Mouse (Mus musculus): Measurements from ENCODE around the gene Apba2. TPM values are rescaled to one million over a fixed set of nuclear protein-coding genes. Genes with fewer than 3 reads are reported as not detected.

The Apba2 gene
- polyA plus RNA-seq, 1 experiment from 2014 or later: 8.2 TPM

DNA sequence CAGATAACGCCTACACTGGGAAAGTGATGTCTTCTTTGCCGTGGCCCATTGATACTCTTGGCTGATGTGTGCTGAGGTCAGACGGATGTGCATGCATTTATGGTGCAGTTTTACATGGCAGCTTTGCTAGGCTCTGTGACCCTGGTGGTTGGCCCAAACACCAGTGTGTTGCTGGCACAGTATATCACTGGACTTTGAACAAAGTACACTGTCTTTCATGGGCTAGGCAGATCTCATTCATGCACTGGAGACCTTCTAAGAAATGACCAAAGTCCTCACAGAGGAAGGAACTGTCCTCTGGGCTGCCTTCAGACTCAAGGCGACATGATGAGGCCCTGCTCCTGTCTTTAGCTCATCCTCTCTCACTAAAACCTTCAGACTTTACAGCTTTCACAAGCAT lies 166.5 kb downstream of the Apba2 start:
- Histone ChIP-seq H3K27me3 (no peaks in the 10 kb centered on the region), H3K4me3 (no peak overlapping the region), H3K4me2 (no peak overlapping the region), H3K27ac (no peak overlapping the region), H3K36me3 (no peaks in the 10 kb centered on the region), H3K4me1 (no peaks in the 10 kb centered on the region), H3K9ac (no peak overlapping the region), H3K9me3 (no peaks in the 10 kb centered on the region)
- no peak for ATAC-seq (ENCODE audit: insufficient number of reproducible peaks, low FRiP score, low TSS enrichment, low read depth)
- WGBS: 84% methylated on average over 4 of the region's 4 CpGs

DNA sequence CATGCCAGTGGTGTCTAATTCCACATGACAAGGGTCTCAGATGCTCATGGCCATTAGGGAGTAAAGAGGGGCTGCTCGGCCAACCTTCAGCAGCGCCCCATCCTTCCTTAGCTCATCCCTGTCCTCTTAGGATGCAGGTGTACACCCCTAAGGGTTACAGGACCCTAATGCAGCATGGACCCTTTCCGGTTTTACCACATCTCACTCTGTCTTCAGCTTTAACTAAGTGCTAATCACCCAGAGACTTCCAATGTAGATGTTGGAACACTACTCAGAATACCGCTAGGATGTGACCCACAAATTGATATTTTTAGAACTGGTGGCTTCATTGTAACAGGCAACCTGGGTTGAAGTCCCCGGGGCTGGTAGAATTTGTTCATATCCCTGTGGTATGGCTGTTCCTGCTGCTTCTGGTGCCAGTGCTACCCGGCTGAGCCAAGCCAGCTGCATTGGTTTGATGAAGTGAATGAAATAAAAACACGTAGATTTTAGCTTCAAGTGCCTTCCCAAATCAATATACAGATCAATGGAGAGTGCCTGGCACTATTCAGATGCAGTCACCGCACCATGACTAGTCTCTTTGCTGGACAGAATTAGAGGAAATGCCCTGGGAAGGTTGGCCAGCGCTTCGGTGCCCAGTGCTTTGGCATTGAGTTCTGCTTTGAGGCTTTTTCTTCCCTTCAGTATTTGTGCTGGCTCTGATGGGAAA lies 178.4 kb downstream of the Apba2 start:
- H3K9ac ChIP-seq: no peak overlapping the region
- 86% methylated on average over 10 of the region's 10 CpGs for WGBS
- no peaks in the 10 kb centered on the region for H3K27me3 ChIP-seq
- H3K4me3 ChIP-seq: no peak overlapping the region
- no peaks in the 10 kb centered on the region for H3K4me1 ChIP-seq
- no peak overlapping the region for H3K27ac ChIP-seq
- H3K36me3 ChIP-seq: no peaks in the 10 kb centered on the region
- H3K4me2 ChIP-seq: no peak overlapping the region
- ATAC-seq (ENCODE audit: insufficient number of reproducible peaks, low FRiP score, low TSS enrichment, low read depth): no peak
- no peaks in the 10 kb centered on the region for H3K9me3 ChIP-seq

DNA sequence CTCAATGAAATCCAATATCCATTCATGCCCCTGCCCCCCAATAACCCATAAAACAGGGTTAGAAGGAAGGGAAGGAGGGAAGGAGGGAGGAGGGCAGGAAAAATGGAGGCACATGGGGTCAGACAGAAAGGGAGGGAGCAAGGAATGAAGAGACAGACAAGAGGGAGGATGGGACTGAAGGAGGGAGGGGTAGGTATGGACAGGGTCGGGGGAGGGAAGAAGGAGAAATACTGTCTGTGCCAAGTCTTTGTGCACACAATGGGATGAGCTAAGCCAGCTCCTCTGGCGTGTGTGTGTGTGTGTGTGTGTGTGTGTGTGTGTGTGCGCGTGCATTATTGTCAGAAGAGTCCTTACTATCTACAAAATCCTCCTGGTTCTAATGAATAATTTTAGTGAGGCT lies 183.4 kb downstream of the Apba2 start:
- Histone ChIP-seq H3K9me3 (no peaks in the 10 kb centered on the region), H3K4me2 (no peak overlapping the region), H3K27me3 (no peaks in the 10 kb centered on the region), H3K36me3 (no peaks in the 10 kb centered on the region), H3K4me3 (no peak overlapping the region), H3K27ac (no peak overlapping the region), H3K9ac (no peak overlapping the region), H3K4me1 (0 out of 2 replicates have a peak, but pooled peaks cover 3% of the 10 kb centered on the region)
- 65% methylated on average over 4 of the region's 4 CpGs for WGBS
- no peak for ATAC-seq (ENCODE audit: insufficient number of reproducible peaks, low FRiP score, low TSS enrichment, low read depth)

DNA sequence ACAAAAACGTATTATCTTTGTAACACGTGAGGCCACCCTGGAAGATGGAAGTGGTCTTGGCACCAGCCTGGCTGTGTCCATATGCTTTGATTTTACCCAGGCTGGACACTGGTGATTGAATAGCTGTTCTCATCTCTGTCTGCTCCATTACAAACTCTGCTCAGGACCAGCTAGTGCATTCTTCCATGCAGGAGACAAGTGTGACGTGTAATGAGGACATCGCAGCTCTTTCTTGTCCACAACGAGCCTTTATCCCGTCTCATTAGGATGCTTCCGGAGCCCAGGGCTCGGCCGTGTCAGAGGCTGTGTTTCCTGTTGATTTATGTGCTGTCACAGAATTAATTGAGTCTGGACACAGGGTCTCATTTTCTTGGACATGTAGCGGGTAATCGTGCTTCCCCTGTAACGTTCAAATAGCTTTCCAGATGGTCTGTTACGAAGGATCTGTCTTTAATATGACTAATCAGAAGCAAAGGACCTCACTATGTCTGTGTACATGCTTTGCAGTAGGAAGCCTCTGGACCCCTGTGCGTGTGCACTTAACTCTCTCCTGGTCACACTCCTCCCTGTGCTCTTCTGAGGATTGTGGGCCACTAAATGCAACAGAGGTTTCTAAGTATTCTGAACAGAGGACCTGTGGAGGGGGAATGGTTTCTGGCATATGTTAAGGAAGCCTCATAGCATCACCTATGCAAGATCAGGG lies 186.8 kb downstream of the Apba2 start:
- Histone ChIP-seq H3K27me3 (no peaks in the 10 kb centered on the region), H3K9ac (no peak overlapping the region), H3K27ac (no peak overlapping the region), H3K9me3 (no peaks in the 10 kb centered on the region), H3K4me3 (no peak overlapping the region), H3K4me2 (no peak overlapping the region), H3K36me3 (no peaks in the 10 kb centered on the region), H3K4me1 (0 out of 2 replicates have a peak, but pooled peaks cover 3% of the 10 kb centered on the region)
- no peak for ATAC-seq (ENCODE audit: insufficient number of reproducible peaks, low FRiP score, low TSS enrichment, low read depth)
- WGBS: 19% methylated on average over 14 of the region's 14 CpGs

DNA sequence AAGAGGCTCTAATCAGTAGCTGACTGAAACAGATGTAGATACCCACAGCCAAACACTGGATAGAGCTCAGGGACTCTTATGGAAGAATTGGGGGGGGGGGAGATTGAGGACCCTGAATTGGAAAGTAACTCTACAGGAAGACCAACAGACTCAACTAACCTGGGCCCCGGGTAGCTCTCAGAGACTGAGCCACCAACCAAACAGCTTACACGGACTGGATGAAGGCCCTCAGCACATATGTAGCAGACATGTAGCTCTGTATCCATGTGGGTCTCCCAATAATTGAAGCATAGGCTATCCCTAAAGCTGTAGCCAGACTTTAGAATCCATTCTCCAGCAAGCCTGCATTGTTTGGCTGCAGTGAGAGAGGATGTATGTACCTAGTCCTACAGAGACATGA lies 190.3 kb downstream of the Apba2 start:
- Histone ChIP-seq H3K9me3 (no peaks in the 10 kb centered on the region), H3K4me2 (no peak overlapping the region), H3K27me3 (no peaks in the 10 kb centered on the region), H3K4me1 (0 out of 2 replicates have a peak, but pooled peaks cover 3% of the 10 kb centered on the region), H3K36me3 (no peaks in the 10 kb centered on the region), H3K9ac (no peak overlapping the region), H3K27ac (no peak overlapping the region), H3K4me3 (no peak overlapping the region)
- 93% methylated on average over 2 of the region's 2 CpGs for WGBS
- no peak for ATAC-seq (ENCODE audit: insufficient number of reproducible peaks, low FRiP score, low TSS enrichment, low read depth)

DNA sequence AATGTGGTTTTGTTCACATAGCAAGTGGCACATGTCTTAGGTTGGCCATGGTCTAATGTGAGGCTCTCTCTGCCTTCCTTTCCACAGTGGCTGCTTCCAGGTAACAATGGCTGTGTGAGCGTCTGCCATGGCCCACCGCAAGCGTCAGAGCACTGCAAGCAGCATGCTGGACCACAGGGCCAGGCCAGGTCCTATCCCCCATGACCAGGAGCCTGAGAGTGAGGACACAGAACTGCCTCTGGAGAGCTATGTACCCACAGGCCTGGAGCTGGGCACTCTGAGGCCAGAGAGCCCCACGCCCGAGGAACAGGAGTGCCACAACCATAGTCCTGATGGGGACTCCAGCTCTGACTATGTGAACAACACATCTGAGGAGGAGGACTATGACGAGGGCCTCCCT lies 193.4 kb downstream of the Apba2 start:
- Histone ChIP-seq H3K4me3 (no peak overlapping the region), H3K27me3 (no peaks in the 10 kb centered on the region), H3K9me3 (no peaks in the 10 kb centered on the region), H3K4me1 (no peaks in the 10 kb centered on the region), H3K4me2 (no peak overlapping the region), H3K9ac (no peak overlapping the region), H3K27ac (no peak overlapping the region), H3K36me3 (no peaks in the 10 kb centered on the region)
- WGBS: 91% methylated on average over 6 of the region's 6 CpGs
- ATAC-seq (ENCODE audit: insufficient number of reproducible peaks, low FRiP score, low TSS enrichment, low read depth): no peak

DNA sequence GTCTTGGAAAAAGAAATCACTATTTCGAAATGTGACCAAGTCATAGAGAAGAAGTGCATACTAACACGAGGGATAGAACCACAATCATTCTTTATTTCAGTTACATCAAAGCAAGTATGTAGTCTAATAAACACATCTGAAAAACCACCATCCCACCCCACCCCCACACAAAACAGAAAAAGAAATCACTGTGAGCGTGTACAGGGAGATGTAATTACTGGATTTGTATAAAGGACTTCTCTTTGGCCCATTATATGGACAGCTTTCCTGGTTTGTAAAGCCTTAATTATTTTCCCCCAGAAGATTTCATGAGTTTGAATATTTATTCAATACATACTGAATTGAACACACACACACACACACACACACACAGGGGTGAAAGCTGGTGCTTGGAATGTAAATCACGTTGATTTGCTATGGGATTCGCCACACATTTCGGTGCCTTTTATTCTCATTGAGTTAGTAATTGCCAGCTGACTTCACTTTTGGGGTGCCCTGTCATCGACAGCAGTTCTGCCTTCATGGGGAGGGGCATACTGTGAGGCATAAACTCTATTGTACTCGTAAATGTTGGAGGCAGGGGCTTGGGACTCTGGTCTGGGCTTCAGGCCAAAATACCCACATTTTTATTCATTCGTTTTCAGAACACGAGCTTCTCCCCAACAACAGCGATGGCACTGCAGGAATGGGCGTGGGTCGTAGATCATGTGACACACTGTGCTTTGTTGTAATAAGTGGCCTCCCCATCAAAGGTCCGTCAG lies 195.2 kb downstream of the Apba2 start:
- Histone ChIP-seq H3K4me3 (no peak overlapping the region), H3K4me1 (no peaks in the 10 kb centered on the region), H3K27me3 (no peaks in the 10 kb centered on the region), H3K9ac (no peak overlapping the region), H3K27ac (no peak overlapping the region), H3K4me2 (no peak overlapping the region), H3K9me3 (no peaks in the 10 kb centered on the region), H3K36me3 (no peaks in the 10 kb centered on the region)
- ATAC-seq (ENCODE audit: insufficient number of reproducible peaks, low FRiP score, low TSS enrichment, low read depth): no peak
- WGBS: 47% methylated on average over 14 of the region's 14 CpGs

DNA sequence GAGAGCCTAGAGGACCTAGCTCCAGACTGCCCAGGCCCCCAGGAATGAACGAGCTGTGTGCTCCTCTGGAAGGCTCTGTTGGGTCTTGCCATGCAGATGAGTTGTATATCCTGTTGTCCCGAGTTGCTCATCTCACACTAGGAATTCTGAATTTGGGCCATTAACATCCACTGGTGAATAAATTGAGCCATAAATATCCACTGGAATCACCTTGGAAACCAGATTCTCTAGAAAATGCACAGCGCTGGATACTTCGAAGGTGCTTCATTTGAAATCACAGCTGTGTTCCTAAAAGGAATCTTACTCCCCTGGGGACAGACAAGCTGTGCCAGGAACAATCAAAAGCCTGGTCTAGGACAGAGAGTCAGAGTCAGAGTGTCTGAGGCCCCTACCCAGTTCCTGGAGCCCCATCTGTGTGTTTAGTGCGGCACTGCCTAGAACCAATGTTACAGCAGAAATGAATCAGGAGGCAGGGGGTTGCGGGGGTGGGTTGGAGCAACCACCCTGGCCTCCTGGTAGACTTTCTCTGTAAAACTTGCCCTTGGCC lies 196.4 kb downstream of the Apba2 start:
- no peak for ATAC-seq (ENCODE audit: insufficient number of reproducible peaks, low FRiP score, low TSS enrichment, low read depth)
- WGBS: 80% methylated on average over 6 of the region's 6 CpGs
- Histone ChIP-seq H3K9ac (no peak overlapping the region), H3K4me1 (no peaks in the 10 kb centered on the region), H3K4me3 (no peak overlapping the region), H3K36me3 (no peaks in the 10 kb centered on the region), H3K27me3 (no peaks in the 10 kb centered on the region), H3K27ac (no peak overlapping the region), H3K4me2 (no peak overlapping the region), H3K9me3 (no peaks in the 10 kb centered on the region)

DNA sequence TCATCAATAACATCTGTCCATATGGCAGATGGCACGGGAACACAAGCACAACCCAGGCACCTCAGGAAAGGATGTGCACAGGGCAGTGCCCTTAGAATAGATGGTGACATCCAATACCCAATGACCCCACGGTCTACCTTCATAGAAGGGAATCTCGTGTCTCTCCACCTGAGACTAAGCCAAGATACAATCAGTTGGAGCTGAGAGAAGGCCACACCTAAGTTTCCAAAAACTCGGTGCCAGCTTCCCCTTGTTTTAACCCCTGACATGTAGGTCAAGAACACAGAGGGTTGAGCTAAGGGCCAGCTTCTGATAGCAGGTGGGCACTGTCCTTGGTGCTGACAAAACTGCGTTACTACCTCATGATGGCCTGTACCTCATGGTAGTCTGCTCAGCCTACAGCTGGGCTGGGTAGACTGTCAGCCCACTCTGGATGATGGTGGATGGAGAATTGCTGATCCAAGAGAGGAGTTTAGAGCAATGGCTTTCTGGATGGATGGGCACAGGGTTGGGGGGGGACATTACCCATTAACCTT lies 202.6 kb downstream of the Apba2 start:
- Histone ChIP-seq H3K4me3 (no peak overlapping the region), H3K27me3 (no peaks in the 10 kb centered on the region), H3K9ac (no peak overlapping the region), H3K4me1 (no peaks in the 10 kb centered on the region), H3K36me3 (no peaks in the 10 kb centered on the region), H3K9me3 (no peaks in the 10 kb centered on the region), H3K27ac (no peak overlapping the region), H3K4me2 (no peak overlapping the region)
- no peak for ATAC-seq (ENCODE audit: insufficient number of reproducible peaks, low FRiP score, low TSS enrichment, low read depth)
- 75% methylated on average over 5 of the region's 5 CpGs for WGBS

DNA sequence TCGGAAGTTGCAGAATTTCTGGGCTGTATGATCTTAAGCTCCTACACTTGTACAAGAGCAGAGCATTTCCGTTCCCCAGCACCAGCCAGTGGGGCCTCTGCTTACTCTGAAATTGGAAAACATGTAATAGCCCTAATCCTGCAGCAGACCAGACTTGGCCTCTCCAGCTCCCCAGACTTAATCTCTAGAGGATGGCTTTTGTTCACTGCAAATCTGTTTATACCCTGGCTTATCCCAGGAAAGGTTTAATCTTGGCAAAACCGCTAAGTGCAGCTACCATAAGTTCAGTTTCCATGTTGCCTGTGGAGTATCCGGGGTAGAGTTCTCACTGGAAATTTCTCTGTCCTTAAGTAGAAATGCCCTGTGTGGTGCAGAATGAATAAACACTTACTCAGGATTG lies 206.7 kb downstream of the Apba2 start:
- H3K27ac ChIP-seq: no peak overlapping the region
- no peak for ATAC-seq (ENCODE audit: insufficient number of reproducible peaks, low FRiP score, low TSS enrichment, low read depth)
- no peaks in the 10 kb centered on the region for H3K27me3 ChIP-seq
- no peak overlapping the region for H3K4me3 ChIP-seq
- H3K9me3 ChIP-seq: no peaks in the 10 kb centered on the region
- no peak overlapping the region for H3K9ac ChIP-seq
- H3K4me2 ChIP-seq: no peak overlapping the region
- 81% methylated on average over 4 of the region's 4 CpGs for WGBS
- H3K4me1 ChIP-seq: no peaks in the 10 kb centered on the region
- H3K36me3 ChIP-seq: no peaks in the 10 kb centered on the region

DNA sequence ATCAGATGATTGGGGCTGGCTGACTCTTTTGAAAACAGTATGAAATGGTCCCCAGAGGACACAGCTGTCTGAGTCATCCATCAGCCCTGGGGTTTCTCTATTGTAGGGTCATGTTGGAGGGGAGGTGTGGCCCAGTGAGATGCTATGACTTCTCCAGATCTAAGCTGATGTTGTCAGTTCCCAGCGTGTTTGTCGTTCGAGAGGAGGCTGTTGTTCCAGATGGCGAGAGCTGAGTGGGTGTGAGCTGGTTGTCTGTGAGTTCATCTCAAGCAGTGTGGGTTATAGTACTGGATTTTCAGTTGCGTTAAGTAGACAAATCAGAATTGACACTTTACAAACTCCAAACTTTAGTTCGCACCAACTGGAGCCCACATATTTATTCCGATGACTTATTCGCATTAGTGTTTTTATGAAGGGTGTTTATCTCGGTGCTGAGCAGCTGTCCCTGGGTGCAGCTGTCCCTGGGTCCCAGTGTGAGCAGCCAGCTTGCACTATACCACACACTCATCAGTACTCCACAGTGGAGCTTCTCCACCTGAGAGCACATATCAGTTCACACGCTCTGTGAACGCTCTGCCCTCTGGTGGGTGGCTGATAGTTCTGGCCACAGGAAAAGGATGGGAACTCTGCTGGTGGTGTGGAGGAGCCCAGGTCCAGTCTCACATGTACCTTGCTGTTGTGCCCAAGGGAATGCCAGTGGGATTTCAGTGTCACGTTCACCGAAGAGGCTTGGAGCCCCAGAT lies 208.2 kb downstream of the Apba2 start:
- WGBS: 79% methylated on average over 13 of the region's 13 CpGs
- Histone ChIP-seq H3K36me3 (no peaks in the 10 kb centered on the region), H3K27me3 (no peaks in the 10 kb centered on the region), H3K9ac (no peak overlapping the region), H3K9me3 (no peaks in the 10 kb centered on the region), H3K27ac (no peak overlapping the region), H3K4me1 (no peaks in the 10 kb centered on the region), H3K4me2 (no peak overlapping the region), H3K4me3 (no peak overlapping the region)
- ATAC-seq (ENCODE audit: insufficient number of reproducible peaks, low FRiP score, low TSS enrichment, low read depth): no peak
